Mouse (Mus musculus): Measurements from ENCODE around the gene Hs6st3.

DNA sequence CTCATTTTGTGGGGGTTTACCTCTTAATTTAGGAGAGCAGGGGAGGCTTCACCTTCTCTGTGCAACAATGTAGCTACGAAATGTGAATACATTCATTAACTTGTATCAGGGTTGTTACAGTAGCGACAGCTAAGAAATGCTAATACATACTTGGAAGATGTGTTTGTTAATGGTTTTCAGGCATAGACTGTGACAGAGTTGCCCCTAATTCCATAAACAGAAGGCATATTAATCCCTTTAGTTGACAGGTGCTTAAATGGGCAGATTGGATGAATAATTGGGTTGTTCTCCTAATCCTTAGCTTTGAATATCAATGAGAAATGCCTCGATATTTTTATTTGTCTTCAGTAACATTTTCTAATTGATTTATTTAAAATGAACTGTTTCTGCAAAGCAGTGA, 314.7 kb downstream of the Hs6st3 start:
- TF ChIP-seq CTCF (IDR thresholded peaks at IDR 0.05; ENCODE audit: control insufficient read depth, insufficient read depth, insufficient replicate concordance, low read depth, low read length), result no peak
- no peak for TF ChIP-seq POLR2A (IDR thresholded peaks at IDR 0.05; ENCODE audit: control insufficient read depth, low read depth, low read length)
